Mouse (Mus musculus): ENCODE data around the gene Spink2. TPM values are rescaled to one million over a fixed set of nuclear protein-coding genes. Genes with fewer than 3 reads are reported as not detected.
"Not testable (repeated sequence)": the region's sequence is repeated elsewhere in the genome, so short reads cannot be mapped to it uniquely, and the experiment has no call there.

Spink2 gene
- polyA plus RNA-seq, 1 experiment from 2014 or later: 3.2 TPM

- H3K27ac ChIP-seq (ENCODE audit: low read length): no peak overlapping the region
- WGBS: 86% methylated on average over 3 of the region's 3 CpGs
- no peak for ATAC-seq (ENCODE audit: insufficient read depth, low FRiP score)
- no peaks in the 10 kb centered on the region for H3K4me1 ChIP-seq (ENCODE audit: control insufficient read depth, insufficient read depth, low read length)
- no peaks in the 10 kb centered on the region for H3K36me3 ChIP-seq (ENCODE audit: control insufficient read depth, insufficient read depth, low read length)
- H3K4me3 ChIP-seq (replicated peaks; ENCODE audit: low read length): no peak overlapping the region
- H3K4me2 ChIP-seq (ENCODE audit: low read depth, low read length): no peak overlapping the region
- H3K9ac ChIP-seq (ENCODE audit: low read length): no peak overlapping the region
- H3K27me3 ChIP-seq (ENCODE audit: control insufficient read depth, insufficient read depth, low read length): no peaks in the 10 kb centered on the region
- no peaks in the 10 kb centered on the region; the same call in 1 of the 2 replicates for H3K9me3 ChIP-seq (replicated peaks; ENCODE audit: control insufficient read depth, low read length)
These were observed 25.9 kb downstream of the Spink2 start for GRCm38 (mm10) chr5:77185351-77185750.

- not testable (repeated sequence) for H3K4me3 ChIP-seq (replicated peaks; ENCODE audit: low read length); H3K27me3 ChIP-seq (ENCODE audit: control insufficient read depth, insufficient read depth, low read length); H3K9me3 ChIP-seq (replicated peaks; ENCODE audit: control insufficient read depth, low read length); H3K4me2 ChIP-seq (ENCODE audit: low read depth, low read length); H3K36me3 ChIP-seq (ENCODE audit: control insufficient read depth, insufficient read depth, low read length); H3K4me1 ChIP-seq (ENCODE audit: control insufficient read depth, insufficient read depth, low read length); H3K9ac ChIP-seq (ENCODE audit: low read length); H3K27ac ChIP-seq (ENCODE audit: low read length); ATAC-seq (ENCODE audit: insufficient read depth, low FRiP score)
- WGBS: 71% methylated on average over 5 of the region's 5 CpGs
These were observed 27.4 kb downstream of the Spink2 start for GRCm38 (mm10) chr5:77183876-77184275.

- Histone ChIP-seq H3K4me3 (replicated peaks; ENCODE audit: low read length) (no peak overlapping the region), H3K4me2 (ENCODE audit: low read depth, low read length) (no peak overlapping the region), H3K36me3 (ENCODE audit: control insufficient read depth, insufficient read depth, low read length) (no peaks in the 10 kb centered on the region), H3K27ac (ENCODE audit: low read length) (no peak overlapping the region), H3K27me3 (ENCODE audit: control insufficient read depth, insufficient read depth, low read length) (no peaks in the 10 kb centered on the region), H3K9me3 (replicated peaks; ENCODE audit: control insufficient read depth, low read length) (no peaks in the 10 kb centered on the region), H3K9ac (ENCODE audit: low read length) (no peak overlapping the region), H3K4me1 (ENCODE audit: control insufficient read depth, insufficient read depth, low read length) (no peaks in the 10 kb centered on the region)
- ATAC-seq (ENCODE audit: insufficient read depth, low FRiP score): no peak
- WGBS: 45% methylated on average over 1 of the region's 1 CpGs
These were observed 27.9 kb downstream of the Spink2 start for GRCm38 (mm10) chr5:77183338-77183737.

- Histone ChIP-seq H3K36me3 (ENCODE audit: control insufficient read depth, insufficient read depth, low read length) (no peaks in the 10 kb centered on the region), H3K4me1 (ENCODE audit: control insufficient read depth, insufficient read depth, low read length) (no peaks in the 10 kb centered on the region), H3K27me3 (ENCODE audit: control insufficient read depth, insufficient read depth, low read length) (no peaks in the 10 kb centered on the region), H3K9me3 (replicated peaks; ENCODE audit: control insufficient read depth, low read length) (no peaks in the 10 kb centered on the region), H3K27ac (ENCODE audit: low read length) (peak overlapping the region; percentile 27; the same call in 1 of the 2 replicates), H3K9ac (ENCODE audit: low read length) (no peak overlapping the region), H3K4me2 (ENCODE audit: low read depth, low read length) (no peak overlapping the region), H3K4me3 (replicated peaks; ENCODE audit: low read length) (no peak overlapping the region)
- peak; percentile 87 for ATAC-seq (ENCODE audit: insufficient read depth, low FRiP score)
- 63% methylated on average over 7 of the region's 7 CpGs for WGBS
These were observed 29.8 kb downstream of the Spink2 start for GRCm38 (mm10) chr5:77181508-77181907.

- Histone ChIP-seq H3K36me3 (ENCODE audit: control insufficient read depth, insufficient read depth, low read length) (no peaks in the 10 kb centered on the region), H3K4me3 (replicated peaks; ENCODE audit: low read length) (no peak overlapping the region), H3K4me2 (ENCODE audit: low read depth, low read length) (no peak overlapping the region), H3K27ac (ENCODE audit: low read length) (no peak overlapping the region), H3K27me3 (ENCODE audit: control insufficient read depth, insufficient read depth, low read length) (no peaks in the 10 kb centered on the region), H3K4me1 (ENCODE audit: control insufficient read depth, insufficient read depth, low read length) (no peaks in the 10 kb centered on the region), H3K9me3 (replicated peaks; ENCODE audit: control insufficient read depth, low read length) (no peaks in the 10 kb centered on the region), H3K9ac (ENCODE audit: low read length) (no peak overlapping the region)
- ATAC-seq (ENCODE audit: insufficient read depth, low FRiP score): no peak
- WGBS: 96% methylated on average over 1 of the region's 1 CpGs
These were observed 32.3 kb downstream of the Spink2 start for GRCm38 (mm10) chr5:77178976-77179375.

- H3K4me1 ChIP-seq (ENCODE audit: control insufficient read depth, insufficient read depth, low read length): no peaks in the 10 kb centered on the region
- no peaks in the 10 kb centered on the region for H3K36me3 ChIP-seq (ENCODE audit: control insufficient read depth, insufficient read depth, low read length)
- H3K4me2 ChIP-seq (ENCODE audit: low read depth, low read length): no peak overlapping the region
- 30% methylated on average over 9 of the region's 9 CpGs for WGBS
- peak overlapping the region; percentile 37; the same call in 1 of the 2 replicates for H3K27ac ChIP-seq (ENCODE audit: low read length)
- no peaks in the 10 kb centered on the region for H3K9me3 ChIP-seq (replicated peaks; ENCODE audit: control insufficient read depth, low read length)
- no peak overlapping the region for H3K9ac ChIP-seq (ENCODE audit: low read length)
- no peaks in the 10 kb centered on the region for H3K27me3 ChIP-seq (ENCODE audit: control insufficient read depth, insufficient read depth, low read length)
- ATAC-seq (ENCODE audit: insufficient read depth, low FRiP score): peak; percentile 54; the same call in 1 of the 2 replicates
- no peak overlapping the region for H3K4me3 ChIP-seq (replicated peaks; ENCODE audit: low read length)
These were observed 33.3 kb downstream of the Spink2 start for GRCm38 (mm10) chr5:77178008-77178407.

GRCm38 (mm10) chr5:77174779-77175178, 36.5 kb downstream of the Spink2 start:
- WGBS: 54% methylated on average over 4 of the region's 4 CpGs
- Histone ChIP-seq H3K9me3 (replicated peaks; ENCODE audit: control insufficient read depth, low read length) (no peaks in the 10 kb centered on the region), H3K27ac (ENCODE audit: low read length) (no peak overlapping the region)

GRCm38 (mm10) chr5:77170593-77170992, 40.7 kb downstream of the Spink2 start:
- no peak overlapping the region for H3K9ac ChIP-seq (ENCODE audit: low read length)
- H3K9me3 ChIP-seq (replicated peaks; ENCODE audit: control insufficient read depth, low read length): no peaks in the 10 kb centered on the region
- peaks cover 4% of the 10 kb centered on the region; the same call in 1 of the 2 replicates for H3K4me1 ChIP-seq (ENCODE audit: control insufficient read depth, insufficient read depth, low read length)
- H3K36me3 ChIP-seq (ENCODE audit: control insufficient read depth, insufficient read depth, low read length): no peaks in the 10 kb centered on the region
- ATAC-seq (ENCODE audit: insufficient read depth, low FRiP score): peak; percentile 76; the same call in 1 of the 2 replicates
- no peak overlapping the region for H3K4me3 ChIP-seq (replicated peaks; ENCODE audit: low read length)
- H3K27ac ChIP-seq (ENCODE audit: low read length): no peak overlapping the region
- H3K4me2 ChIP-seq (ENCODE audit: low read depth, low read length): no peak overlapping the region
- 51% methylated on average over 4 of the region's 5 CpGs for WGBS
- H3K27me3 ChIP-seq (ENCODE audit: control insufficient read depth, insufficient read depth, low read length): no peaks in the 10 kb centered on the region

More at GRCm38 (mm10) chr5:77174779-77175178, 36.5 kb downstream of the Spink2 start:
- Histone ChIP-seq H3K9ac (ENCODE audit: low read length) (no peak overlapping the region), H3K27me3 (ENCODE audit: control insufficient read depth, insufficient read depth, low read length) (no peaks in the 10 kb centered on the region), H3K4me1 (ENCODE audit: control insufficient read depth, insufficient read depth, low read length) (no peaks in the 10 kb centered on the region), H3K4me3 (replicated peaks; ENCODE audit: low read length) (no peak overlapping the region), H3K4me2 (ENCODE audit: low read depth, low read length) (no peak overlapping the region), H3K36me3 (ENCODE audit: control insufficient read depth, insufficient read depth, low read length) (no peaks in the 10 kb centered on the region)
- ATAC-seq (ENCODE audit: insufficient read depth, low FRiP score): no peak

GRCm38 (mm10) chr5:77167306-77167945, 43.8 kb downstream of the Spink2 start:
- WGBS: 48% methylated on average over 22 of the region's 22 CpGs
- no peaks in the 10 kb centered on the region for H3K9me3 ChIP-seq (replicated peaks; ENCODE audit: control insufficient read depth, low read length)
- peak overlapping the region; percentile 38; the same call in 1 of the 2 replicates for H3K4me2 ChIP-seq (ENCODE audit: low read depth, low read length)
- peak overlapping the region; percentile 1; the same call in 1 of the 2 replicates for H3K9ac ChIP-seq (ENCODE audit: low read length)
- H3K36me3 ChIP-seq (ENCODE audit: control insufficient read depth, insufficient read depth, low read length): no peaks in the 10 kb centered on the region
- no peaks in the 10 kb centered on the region for H3K27me3 ChIP-seq (ENCODE audit: control insufficient read depth, insufficient read depth, low read length)
- H3K4me3 ChIP-seq (replicated peaks; ENCODE audit: low read length): no peak overlapping the region
- peaks cover 5% of the 10 kb centered on the region; the same call in 1 of the 2 replicates for H3K4me1 ChIP-seq (ENCODE audit: control insufficient read depth, insufficient read depth, low read length)
- no peak overlapping the region for H3K27ac ChIP-seq (ENCODE audit: low read length)
- no peak for ATAC-seq (ENCODE audit: insufficient read depth, low FRiP score)

Measured in stomach, embryonic 16.5 days (tissue).